Mouse (Mus musculus): Measurements from ENCODE around the gene Tmem158. TPM values are rescaled to one million over a fixed set of nuclear protein-coding genes. Genes with fewer than 3 reads are reported as not detected.

Gene Tmem158
- polyA plus RNA-seq, 1 experiment from 2014 or later: 7.0 TPM

DNA sequence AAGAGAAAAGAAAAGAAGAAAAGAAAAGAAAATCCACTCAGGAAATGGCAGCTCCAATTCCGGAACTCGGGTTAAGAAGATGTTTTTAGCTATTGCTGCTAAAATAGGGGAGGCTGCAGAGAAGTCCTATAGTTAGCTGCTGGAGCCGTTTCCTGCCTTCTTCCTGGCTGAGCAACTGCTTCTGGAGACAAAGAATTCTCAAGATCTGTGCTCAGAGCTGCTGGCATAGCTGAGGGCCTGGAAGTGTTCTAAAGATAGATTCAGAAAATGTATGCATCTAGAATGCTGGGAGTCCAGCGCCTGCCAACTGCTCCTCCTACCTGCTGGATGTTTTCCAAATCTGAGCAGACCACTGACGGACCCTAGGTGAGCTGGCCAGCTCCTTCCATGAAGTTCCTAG lies 40.7 kb downstream of the Tmem158 start:
- 45% methylated on average over 5 of the region's 5 CpGs for WGBS

GRCm38 (mm10) chr9:123215621-123216440 lies 44.7 kb downstream of the Tmem158 start, which contains the start of gene Cdcp1:
Gene Cdcp1 (minus strand): TSS chr9:123216038.
- H3K4me3 ChIP-seq (ENCODE audit: low read depth, low read length): peak within 1 kb of the TSS; percentile 9; the same call in 1 of the 2 replicates
- H3K4me2 ChIP-seq: peak within 1 kb of the TSS; percentile 45
- no peaks in the 10 kb centered on the region; the same call in 1 of the 2 replicates for H3K4me1 ChIP-seq (ENCODE audit: control insufficient read depth, insufficient read depth, low read length)
- H3K9me3 ChIP-seq (ENCODE audit: control insufficient read depth, low read length): no peaks in the 10 kb centered on the region
- WGBS: 5% methylated on average over 45 of the region's 45 CpGs
- no peaks in the 10 kb centered on the region for H3K36me3 ChIP-seq (ENCODE audit: control insufficient read depth, insufficient read depth, low read length)
- H3K9ac ChIP-seq (ENCODE audit: low read length): no peak within 1 kb of the TSS
- H3K27ac ChIP-seq (ENCODE audit: low read depth, low read length): no peak within 1 kb of the TSS
- no peak for DNase-seq (ENCODE audit: low spot score, missing footprints)
- peaks cover 12% of the 10 kb centered on the region for H3K27me3 ChIP-seq (ENCODE audit: control insufficient read depth, insufficient read depth, low read length)
- no peak for ATAC-seq (ENCODE audit: low FRiP score)

More for the DNA sequence above, 40.7 kb downstream of the Tmem158 start:
- Histone ChIP-seq H3K4me1 (ENCODE audit: control insufficient read depth, insufficient read depth, low read length) (no peaks in the 10 kb centered on the region; the same call in 1 of the 2 replicates), H3K9me3 (ENCODE audit: control insufficient read depth, low read length) (no peaks in the 10 kb centered on the region), H3K36me3 (ENCODE audit: control insufficient read depth, insufficient read depth, low read length) (no peaks in the 10 kb centered on the region), H3K27ac (ENCODE audit: low read depth, low read length) (no peak overlapping the region), H3K4me3 (ENCODE audit: low read depth, low read length) (no peak overlapping the region), H3K9ac (ENCODE audit: low read length) (no peak overlapping the region), H3K27me3 (ENCODE audit: control insufficient read depth, insufficient read depth, low read length) (peaks cover 9% of the 10 kb centered on the region), H3K4me2 (no peak overlapping the region)
- no peak for ATAC-seq (ENCODE audit: low FRiP score)
- DNase-seq (ENCODE audit: low spot score, missing footprints): no peak

- H3K36me3 ChIP-seq (ENCODE audit: control insufficient read depth, insufficient read depth, low read length): no peaks in the 10 kb centered on the region
- 72% methylated on average over 9 of the region's 9 CpGs for WGBS
- ATAC-seq (ENCODE audit: low FRiP score) (no peak), DNase-seq (ENCODE audit: low spot score, missing footprints) (no peak)
- H3K4me3 ChIP-seq (ENCODE audit: low read depth, low read length): no peak overlapping the region
- H3K4me1 ChIP-seq (ENCODE audit: control insufficient read depth, insufficient read depth, low read length): no peaks in the 10 kb centered on the region; the same call in 1 of the 2 replicates
- no peak overlapping the region for H3K27ac ChIP-seq (ENCODE audit: low read depth, low read length)
- no peaks in the 10 kb centered on the region for H3K9me3 ChIP-seq (ENCODE audit: control insufficient read depth, low read length)
- H3K4me2 ChIP-seq: no peak overlapping the region
- peaks cover 12% of the 10 kb centered on the region for H3K27me3 ChIP-seq (ENCODE audit: control insufficient read depth, insufficient read depth, low read length)
- no peak overlapping the region for H3K9ac ChIP-seq (ENCODE audit: low read length)
These were observed 47.2 kb downstream of the Tmem158 start for GRCm38 (mm10) chr9:123213371-123213770.

Other genes starting within 250 kb of the Tmem158 start
- 19.2 and 23.1 TPM in 2 replicates for gene Tmem42, start 239.4 kb downstream of the Tmem158 start, polyA plus RNA-seq (2014; fragmentation: Nextera tagmentation; extraction: Ambion mirVana)
- 0.38 and 0.43 TPM in 2 replicates for gene Tgm4, start 226.0 kb downstream of the Tmem158 start, polyA plus RNA-seq (2014; fragmentation: Nextera tagmentation; extraction: Ambion mirVana)
- 60.3 and 68.4 TPM in 2 replicates for gene Zdhhc3, start 147.6 kb downstream of the Tmem158 start, polyA plus RNA-seq (2014; fragmentation: Nextera tagmentation; extraction: Ambion mirVana)
- gene Exosc7, start 147.5 kb downstream of the Tmem158 start, polyA plus RNA-seq (2014; fragmentation: Nextera tagmentation; extraction: Ambion mirVana): 115 and 129 TPM in 2 replicates
- gene Clec3b, start 109.8 kb downstream of the Tmem158 start, polyA plus RNA-seq (2014; fragmentation: Nextera tagmentation; extraction: Ambion mirVana): not detected in 2 replicates
- 0.11 and 0.29 TPM in 2 replicates for gene Cdcp1, start 44.7 kb downstream of the Tmem158 start, polyA plus RNA-seq (2014; fragmentation: Nextera tagmentation; extraction: Ambion mirVana)
- gene Lars2, start 106.2 kb upstream of the Tmem158 start, polyA plus RNA-seq (2014; fragmentation: Nextera tagmentation; extraction: Ambion mirVana): 860 and 869 TPM in 2 replicates
- 43.3 and 46.4 TPM in 2 replicates for gene Limd1, start 217.9 kb upstream of the Tmem158 start, polyA plus RNA-seq (2014; fragmentation: Nextera tagmentation; extraction: Ambion mirVana)